In the genomic region with DNA sequence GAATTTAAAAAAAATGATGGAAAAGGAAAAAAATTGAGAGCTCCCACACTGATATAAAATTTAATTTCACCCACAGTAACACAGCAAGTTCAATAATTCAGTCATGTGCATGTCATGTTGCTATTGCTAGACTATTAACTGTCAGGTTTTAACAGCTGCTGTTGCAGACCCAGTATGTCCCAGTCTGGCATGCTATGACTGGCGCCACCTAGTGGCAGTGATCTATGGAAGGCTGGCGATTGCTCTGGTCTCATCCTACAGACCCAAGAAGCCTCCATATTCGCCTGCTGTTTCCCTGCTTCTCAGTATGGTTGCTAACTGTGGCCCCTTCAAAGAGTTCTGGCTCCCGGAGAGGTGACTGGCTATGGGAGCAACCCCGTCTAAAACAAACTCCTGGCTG, we compare ENCODE assay signal across 8 mouse cellular contexts. TPM values are rescaled to one million over a fixed set of nuclear protein-coding genes. Genes with fewer than 3 reads are reported as not detected.
DNase-seq lines count a peak whose midpoint lies in the region; ATAC-seq lines count a peak whose summit lies in the region.

No protein-coding gene starts in this region.

- H3K4me2 ChIP-seq in hindbrain, embryonic 12.5 days (replicated peaks), result no peak overlapping the region

- no peak overlapping the region for H3K9ac ChIP-seq in hindbrain, embryonic 12.5 days

- no peaks in the 10 kb centered on the region for H3K36me3 ChIP-seq in hindbrain, embryonic 12.5 days

- no peaks in the 10 kb centered on the region for H3K4me1 ChIP-seq in hindbrain, embryonic 12.5 days

- H3K4me3 ChIP-seq in hindbrain, embryonic 12.5 days, result no peak overlapping the region

- H3K9me3 ChIP-seq in hindbrain, embryonic 12.5 days (replicated peaks), result no peaks in the 10 kb centered on the region

- no peaks in the 10 kb centered on the region for H3K27me3 ChIP-seq in hindbrain, embryonic 12.5 days

- peak; percentile 57 for DNase-seq in MEL-GATA-1-ER (ENCODE audit: extremely low read depth, low read depth)
- DNase-seq in cerebellum, adult 18-20 months, result peak; percentile 58 to 69
- DNase-seq in layer of hippocampus, adult 9-10 months (ENCODE audit: low spot score), result peak; percentile 49
- peak; percentile 80 for DNase-seq in lung, postnatal 14 days
- peak; percentile 56 for DNase-seq in retina, postnatal 7 days (ENCODE audit: low read depth, low spot score)
- peak; percentile 41 for DNase-seq in urinary bladder, postnatal 10 days (ENCODE audit: low spot score)

- ATAC-seq in frontal cortex, adult (ENCODE audit: low TSS enrichment), result peak; percentile 92
- ATAC-seq in hindbrain, embryonic 12.5 days (ENCODE audit: low FRiP score), result peak; percentile 56; the same call in 1 of the 2 replicates

- no peak overlapping the region for H3K27ac ChIP-seq in hindbrain, embryonic 12.5 days

- 7% methylated on average over 5 of the region's 5 CpGs for WGBS in hindbrain, embryonic 12.5 days

RNA-seq across cellular contexts. Expression of a gene that starts 38.9 kb away (rescaled TPM):
- polyA plus RNA-seq in hindbrain, embryonic 12.5 days (2016; fragmentation: Nextera tagmentation; extraction: Ambion mirVana), result 3.3 and 4.4 TPM in 2 replicates
